Mouse (Mus musculus): ENCODE measurements around the gene Hist1h4d. TPM values are rescaled to one million over a fixed set of nuclear protein-coding genes. Genes with fewer than 3 reads are reported as not detected.

Gene Hist1h4d
- polyA plus RNA-seq, 2 experiments, result 9.4 to 95.5 TPM

GRCm38 (mm10) chr13:23603182-23603699 is 21.8 kb downstream of the Hist1h4d start:
- Histone ChIP-seq H3K9me3 (ENCODE audit: control insufficient read depth, low read length) (no peaks in the 10 kb centered on the region), H3K4me3 (replicated peaks; ENCODE audit: low read length) (no peak overlapping the region), H3K9ac (ENCODE audit: low read depth, low read length, severe bottlenecking) (no peak overlapping the region), H3K36me3 (ENCODE audit: control insufficient read depth, insufficient read depth, low read length) (no peaks in the 10 kb centered on the region), H3K27ac (replicated peaks; ENCODE audit: low read depth, low read length) (no peak overlapping the region), H3K4me2 (replicated peaks; ENCODE audit: low read depth, low read length, severe bottlenecking) (no peak overlapping the region), H3K4me1 (ENCODE audit: control insufficient read depth, insufficient read depth, low read length) (no peaks in the 10 kb centered on the region), H3K27me3 (ENCODE audit: control insufficient read depth, insufficient read depth, low read length) (no peaks in the 10 kb centered on the region)
- DNase-seq (ENCODE audit: low spot score), result no peak
- no peak for TF ChIP-seq POLR2A (IDR thresholded peaks at IDR 0.05; ENCODE audit: borderline replicate concordance, extremely low read depth, insufficient read depth, insufficient read length)
- WGBS, result 75% methylated on average over 7 of the region's 7 CpGs
- no peak for ATAC-seq (ENCODE audit: low FRiP score, low read depth)

GRCm38 (mm10) chr13:23604452-23604851 is 23.1 kb downstream of the Hist1h4d start:
- ATAC-seq (ENCODE audit: low FRiP score, low read depth), result no peak
- no peak for TF ChIP-seq POLR2A (IDR thresholded peaks at IDR 0.05; ENCODE audit: borderline replicate concordance, extremely low read depth, insufficient read depth, insufficient read length)
- Histone ChIP-seq H3K4me2 (replicated peaks; ENCODE audit: low read depth, low read length, severe bottlenecking) (no peak overlapping the region), H3K36me3 (ENCODE audit: control insufficient read depth, insufficient read depth, low read length) (no peaks in the 10 kb centered on the region), H3K9me3 (ENCODE audit: control insufficient read depth, low read length) (no peaks in the 10 kb centered on the region), H3K27me3 (ENCODE audit: control insufficient read depth, insufficient read depth, low read length) (no peaks in the 10 kb centered on the region), H3K4me1 (ENCODE audit: control insufficient read depth, insufficient read depth, low read length) (no peaks in the 10 kb centered on the region), H3K27ac (replicated peaks; ENCODE audit: low read depth, low read length) (no peak overlapping the region), H3K9ac (ENCODE audit: low read depth, low read length, severe bottlenecking) (no peak overlapping the region), H3K4me3 (replicated peaks; ENCODE audit: low read length) (no peak overlapping the region)
- 89% methylated on average over 3 of the region's 3 CpGs for WGBS
- DNase-seq (ENCODE audit: low spot score), result no peak

- no peak overlapping the region for H3K27ac ChIP-seq (replicated peaks; ENCODE audit: low read depth, low read length)
- no peak overlapping the region for H3K9ac ChIP-seq (ENCODE audit: low read depth, low read length, severe bottlenecking)
- ATAC-seq (ENCODE audit: low FRiP score, low read depth), result no peak
- no peak overlapping the region for H3K4me3 ChIP-seq (replicated peaks; ENCODE audit: low read length)
- TF ChIP-seq POLR2A (IDR thresholded peaks at IDR 0.05; ENCODE audit: borderline replicate concordance, extremely low read depth, insufficient read depth, insufficient read length), result no peak
- no peak for DNase-seq (ENCODE audit: low spot score)
- H3K9me3 ChIP-seq (ENCODE audit: control insufficient read depth, low read length), result no peaks in the 10 kb centered on the region
- H3K4me2 ChIP-seq (replicated peaks; ENCODE audit: low read depth, low read length, severe bottlenecking), result no peak overlapping the region
- no peaks in the 10 kb centered on the region for H3K27me3 ChIP-seq (ENCODE audit: control insufficient read depth, insufficient read depth, low read length)
- 93% methylated on average over 3 of the region's 3 CpGs for WGBS
- H3K4me1 ChIP-seq (ENCODE audit: control insufficient read depth, insufficient read depth, low read length), result no peaks in the 10 kb centered on the region
- no peaks in the 10 kb centered on the region for H3K36me3 ChIP-seq (ENCODE audit: control insufficient read depth, insufficient read depth, low read length)
These were observed 23.7 kb downstream of the Hist1h4d start for GRCm38 (mm10) chr13:23605052-23605451.

GRCm38 (mm10) chr13:23609209-23609608 is 27.8 kb downstream of the Hist1h4d start:
- no peaks in the 10 kb centered on the region for H3K9me3 ChIP-seq (ENCODE audit: control insufficient read depth, low read length)
- 89% methylated on average over 4 of the region's 4 CpGs for WGBS
- no peaks in the 10 kb centered on the region for H3K27me3 ChIP-seq (ENCODE audit: control insufficient read depth, insufficient read depth, low read length)
- no peak overlapping the region for H3K27ac ChIP-seq (replicated peaks; ENCODE audit: low read depth, low read length)
- H3K4me3 ChIP-seq (replicated peaks; ENCODE audit: low read length), result no peak overlapping the region
- H3K36me3 ChIP-seq (ENCODE audit: control insufficient read depth, insufficient read depth, low read length), result no peaks in the 10 kb centered on the region
- TF ChIP-seq POLR2A (IDR thresholded peaks at IDR 0.05; ENCODE audit: borderline replicate concordance, extremely low read depth, insufficient read depth, insufficient read length), result no peak
- H3K4me2 ChIP-seq (replicated peaks; ENCODE audit: low read depth, low read length, severe bottlenecking), result no peak overlapping the region
- no peaks in the 10 kb centered on the region for H3K4me1 ChIP-seq (ENCODE audit: control insufficient read depth, insufficient read depth, low read length)
- ATAC-seq (ENCODE audit: low FRiP score, low read depth) (no peak), DNase-seq (ENCODE audit: low spot score) (no peak)
- no peak overlapping the region for H3K9ac ChIP-seq (ENCODE audit: low read depth, low read length, severe bottlenecking)

GRCm38 (mm10) chr13:23609844-23610243 is 28.4 kb downstream of the Hist1h4d start:
- Histone ChIP-seq H3K27ac (replicated peaks; ENCODE audit: low read depth, low read length) (no peak overlapping the region), H3K36me3 (ENCODE audit: control insufficient read depth, insufficient read depth, low read length) (no peaks in the 10 kb centered on the region), H3K4me2 (replicated peaks; ENCODE audit: low read depth, low read length, severe bottlenecking) (no peak overlapping the region), H3K9ac (ENCODE audit: low read depth, low read length, severe bottlenecking) (no peak overlapping the region), H3K4me3 (replicated peaks; ENCODE audit: low read length) (no peak overlapping the region), H3K9me3 (ENCODE audit: control insufficient read depth, low read length) (no peaks in the 10 kb centered on the region), H3K4me1 (ENCODE audit: control insufficient read depth, insufficient read depth, low read length) (no peaks in the 10 kb centered on the region), H3K27me3 (ENCODE audit: control insufficient read depth, insufficient read depth, low read length) (no peaks in the 10 kb centered on the region)
- no peak for DNase-seq (ENCODE audit: low spot score)
- no peak for ATAC-seq (ENCODE audit: low FRiP score, low read depth)
- no peak for TF ChIP-seq POLR2A (IDR thresholded peaks at IDR 0.05; ENCODE audit: borderline replicate concordance, extremely low read depth, insufficient read depth, insufficient read length)

GRCm38 (mm10) chr13:23610393-23610792 is 29.0 kb downstream of the Hist1h4d start:
- WGBS, result 71% methylated on average over 2 of the region's 2 CpGs
- no peak for TF ChIP-seq POLR2A (IDR thresholded peaks at IDR 0.05; ENCODE audit: borderline replicate concordance, extremely low read depth, insufficient read depth, insufficient read length)
- no peak for DNase-seq (ENCODE audit: low spot score)
- Histone ChIP-seq H3K27me3 (ENCODE audit: control insufficient read depth, insufficient read depth, low read length) (no peaks in the 10 kb centered on the region), H3K4me2 (replicated peaks; ENCODE audit: low read depth, low read length, severe bottlenecking) (no peak overlapping the region), H3K9ac (ENCODE audit: low read depth, low read length, severe bottlenecking) (no peak overlapping the region), H3K4me3 (replicated peaks; ENCODE audit: low read length) (no peak overlapping the region), H3K9me3 (ENCODE audit: control insufficient read depth, low read length) (no peaks in the 10 kb centered on the region), H3K27ac (replicated peaks; ENCODE audit: low read depth, low read length) (no peak overlapping the region), H3K36me3 (ENCODE audit: control insufficient read depth, insufficient read depth, low read length) (no peaks in the 10 kb centered on the region), H3K4me1 (ENCODE audit: control insufficient read depth, insufficient read depth, low read length) (no peaks in the 10 kb centered on the region)
- ATAC-seq (ENCODE audit: low FRiP score, low read depth), result no peak
